ENCODE assay signal across 27 mouse cellular contexts in the genomic region with DNA sequence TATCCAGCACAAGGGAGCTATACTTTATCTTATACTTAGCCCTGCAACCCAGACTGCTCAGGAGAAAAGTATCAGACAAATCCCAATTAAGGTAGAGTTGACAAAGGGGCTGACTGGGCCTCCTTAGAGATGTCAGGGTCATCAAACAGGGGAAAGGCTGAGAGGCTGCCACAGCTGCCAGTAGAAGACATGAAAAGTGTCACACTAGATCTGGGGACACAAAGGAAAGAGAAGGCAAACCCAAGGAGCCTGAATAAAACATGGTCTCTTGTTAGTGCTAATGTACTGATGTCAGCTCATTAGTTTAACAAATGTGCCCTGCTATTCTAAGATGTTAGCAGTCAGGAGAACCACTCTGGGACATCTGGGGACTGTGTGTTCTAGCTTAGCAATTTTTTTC. TPM values are rescaled to one million over a fixed set of nuclear protein-coding genes. Genes with fewer than 3 reads are reported as not detected.
A peak's percentile ranks its signal among the peaks of the same experiment; 100 is the strongest.
DNase-seq lines count a peak whose midpoint lies in the region; ATAC-seq and TF ChIP-seq lines count a peak whose summit lies in the region.
"Had no signal": no experiment of that assay in that cellular context is flagged by ENCODE, and none has a peak within 500 bp of the region (broad histone marks: within the 10 kb centered on the region; RNA-seq: fewer than 3 reads in every experiment).

No protein-coding gene starts in this region.

- ATAC-seq in forebrain, embryonic 14.5 days = peak; percentile 60; the same call in 1 of the 2 replicates
- no peak for ATAC-seq in forebrain, embryonic 11.5 days (replicated peaks; ENCODE audit: low FRiP score)
- ATAC-seq in lung, postnatal 0 days = peak; percentile 12; the same call in 1 of the 2 replicates
- peak; percentile 54; the same call in 1 of the 2 replicates for ATAC-seq in forebrain, postnatal 0 days
- ATAC-seq: CD4-positive, CD25-positive, alpha-beta regulatory T cell, adult 4 months; hindbrain, postnatal 0 days; inflammation-experienced regulatory T-cells, adult 6 months; intestine, embryonic 16.5 days had no signal

- no peaks in the 10 kb centered on the region for H3K27me3 ChIP-seq in forebrain, embryonic 14.5 days (replicated peaks; ENCODE audit: control insufficient read depth, insufficient read depth, low read length)
- no peaks in the 10 kb centered on the region for H3K27me3 ChIP-seq in forebrain, embryonic 11.5 days (ENCODE audit: control insufficient read depth, insufficient read depth, low read length)
- H3K27me3 ChIP-seq in lung, postnatal 0 days (replicated peaks; ENCODE audit: insufficient read depth, low read length) = no peaks in the 10 kb centered on the region
- H3K27me3 ChIP-seq in forebrain, postnatal 0 days (ENCODE audit: insufficient read depth, low read length) = no peaks in the 10 kb centered on the region
- H3K27me3 ChIP-seq: embryonic facial prominence, embryonic 13.5 days had no signal

- H3K4me2 ChIP-seq in forebrain, embryonic 14.5 days (ENCODE audit: low read length) = no peak overlapping the region
- H3K4me2 ChIP-seq in forebrain, embryonic 11.5 days (ENCODE audit: low read depth, low read length, severe bottlenecking) = no peak overlapping the region
- no peak overlapping the region for H3K4me2 ChIP-seq in lung, postnatal 0 days (replicated peaks; ENCODE audit: low read depth, low read length)
- no peak overlapping the region for H3K4me2 ChIP-seq in forebrain, postnatal 0 days (ENCODE audit: low read depth)
- H3K4me2 ChIP-seq: embryonic facial prominence, embryonic 13.5 days; heart, embryonic 11.5 days; hindbrain, embryonic 14.5 days had no signal

- H3K9me3 ChIP-seq in forebrain, embryonic 14.5 days (replicated peaks; ENCODE audit: control insufficient read depth, low read length) = no peaks in the 10 kb centered on the region
- no peaks in the 10 kb centered on the region for H3K9me3 ChIP-seq in forebrain, embryonic 11.5 days (ENCODE audit: control insufficient read depth, low read length)
- no peaks in the 10 kb centered on the region for H3K9me3 ChIP-seq in lung, postnatal 0 days (ENCODE audit: low read length)
- no peaks in the 10 kb centered on the region for H3K9me3 ChIP-seq in forebrain, postnatal 0 days (ENCODE audit: low read length)
- H3K9me3 ChIP-seq: embryonic facial prominence, embryonic 10.5 days; embryonic facial prominence, embryonic 13.5 days had no signal

- H3K4me1 ChIP-seq in forebrain, embryonic 14.5 days (ENCODE audit: control insufficient read depth, insufficient read depth, low read length) = peaks cover 2% of the 10 kb centered on the region; the same call in 1 of the 2 replicates
- no peaks in the 10 kb centered on the region for H3K4me1 ChIP-seq in forebrain, embryonic 11.5 days (replicated peaks; ENCODE audit: control insufficient read depth, insufficient read depth, low read length)
- H3K4me1 ChIP-seq in lung, postnatal 0 days (ENCODE audit: insufficient read depth, low read depth, low read length) = no peaks in the 10 kb centered on the region
- no peaks in the 10 kb centered on the region for H3K4me1 ChIP-seq in forebrain, postnatal 0 days (ENCODE audit: insufficient read depth)
- H3K4me1 ChIP-seq: embryonic facial prominence, embryonic 10.5 days; embryonic facial prominence, embryonic 13.5 days had no signal

- H3K27ac ChIP-seq in forebrain, embryonic 14.5 days (ENCODE audit: low read depth, low read length) = no peak overlapping the region
- H3K27ac ChIP-seq in forebrain, embryonic 11.5 days (ENCODE audit: low read depth, low read length) = no peak overlapping the region
- H3K27ac ChIP-seq in lung, postnatal 0 days (ENCODE audit: low read length) = no peak overlapping the region
- no peak overlapping the region for H3K27ac ChIP-seq in forebrain, postnatal 0 days (ENCODE audit: low read depth, low read length)
- H3K27ac ChIP-seq: embryonic facial prominence, embryonic 10.5 days; embryonic facial prominence, embryonic 13.5 days; gastrocnemius, adult 2 months; hindbrain, embryonic 14.5 days; hindbrain, postnatal 0 days had no signal

- no peaks in the 10 kb centered on the region for H3K36me3 ChIP-seq in forebrain, embryonic 14.5 days (ENCODE audit: control insufficient read depth, insufficient read depth, low read length)
- no peaks in the 10 kb centered on the region for H3K36me3 ChIP-seq in forebrain, embryonic 11.5 days (ENCODE audit: control insufficient read depth, insufficient read depth, low read length)
- no peaks in the 10 kb centered on the region for H3K36me3 ChIP-seq in lung, postnatal 0 days (ENCODE audit: insufficient read depth, low read length)
- no peaks in the 10 kb centered on the region for H3K36me3 ChIP-seq in forebrain, postnatal 0 days (ENCODE audit: insufficient read depth)
- H3K36me3 ChIP-seq: embryonic facial prominence, embryonic 10.5 days; embryonic facial prominence, embryonic 13.5 days had no signal

- no peak overlapping the region for H3K9ac ChIP-seq in forebrain, embryonic 14.5 days (ENCODE audit: low read length)
- no peak overlapping the region for H3K9ac ChIP-seq in forebrain, embryonic 11.5 days (ENCODE audit: low read length)
- H3K9ac ChIP-seq in lung, postnatal 0 days (replicated peaks; ENCODE audit: low read depth) = no peak overlapping the region
- no peak overlapping the region for H3K9ac ChIP-seq in forebrain, postnatal 0 days
- H3K9ac ChIP-seq: embryonic facial prominence, embryonic 13.5 days; hindbrain, embryonic 14.5 days had no signal

- DNase-seq in forebrain, embryonic 14.5 days (ENCODE audit: low spot score) = peak; percentile 67
- DNase-seq in forebrain, embryonic 11.5 days (ENCODE audit: low spot score) = no peak
- DNase-seq in lung, postnatal 0 days (ENCODE audit: low spot score) = peak; percentile 25
- DNase-seq in lung, adult 18-20 months = no peak
- DNase-seq in retina, embryonic 14.5 days (ENCODE audit: low spot score) = peak; percentile 43
- no peak for DNase-seq in retina, postnatal 1 day
- no peak for DNase-seq in forebrain, postnatal 0 days
- no peak for DNase-seq in kidney, postnatal 36 days
- DNase-seq: adrenal gland, adult 8-10 months; cerebellum, adult 11 months; cerebellum, adult 2 months; cerebellum, adult 9-11 months; cerebellum, postnatal 25 days; embryo, embryonic 11 days; gastrocnemius, adult 2 months; gastrocnemius, postnatal 14 days; heart, adult 11 months had no signal

- no peak for TF ChIP-seq CTCF in lung, postnatal 0 days (IDR thresholded peaks at IDR 0.05)
- TF ChIP-seq CTCF in forebrain, postnatal 0 days (IDR thresholded peaks at IDR 0.05; ENCODE audit: low read depth) = no peak

- no peak overlapping the region for H3K4me3 ChIP-seq in forebrain, embryonic 14.5 days (ENCODE audit: low read depth, low read length)
- H3K4me3 ChIP-seq in forebrain, embryonic 11.5 days (ENCODE audit: low read depth, low read length) = no peak overlapping the region
- no peak overlapping the region for H3K4me3 ChIP-seq in lung, postnatal 0 days (ENCODE audit: low read depth, low read length)
- H3K4me3 ChIP-seq in forebrain, postnatal 0 days (ENCODE audit: low read depth, low read length) = no peak overlapping the region
- H3K4me3 ChIP-seq: embryonic facial prominence, embryonic 10.5 days; embryonic facial prominence, embryonic 13.5 days; erythroblast, embryonic 14.5 days; gastrocnemius, adult 2 months had no signal

- TF ChIP-seq EP300 in lung, postnatal 0 days (IDR thresholded peaks at IDR 0.05) = no peak

RNA-seq across cellular contexts. Expression of a gene that starts 15.1 kb away (rescaled TPM):
- polyA plus RNA-seq in forebrain, embryonic 14.5 days (2014; fragmentation: Nextera tagmentation; extraction: Ambion mirVana) = 60.7 and 68.5 TPM in 2 replicates
- polyA plus RNA-seq in forebrain, embryonic 11.5 days (2014; fragmentation: Nextera tagmentation; extraction: Ambion mirVana) = 30.4 and 33.7 TPM in 2 replicates
- polyA plus RNA-seq in lung, postnatal 0 days (2015; fragmentation: Nextera tagmentation; extraction: Ambion mirVana) = 44.1 and 44.2 TPM in 2 replicates
- total RNA-seq in forebrain, postnatal 0 days (2014; rRNA removed) = 40.4 and 43.9 TPM in 2 replicates
- 35.5 and 43.6 TPM in 2 replicates for polyA plus RNA-seq in forebrain, postnatal 0 days (2015; fragmentation: Nextera tagmentation; extraction: Ambion mirVana)
- total RNA-seq: MEL had no signal
- polyA plus RNA-seq: CD4-positive, CD25-positive, alpha-beta regulatory T cell, adult 4 months; erythroblast, embryonic 14.5 days; inflammation-experienced regulatory T-cells, adult 6 months had no signal

Comparison
In these comparisons a context has a peak if more than half of its experiments do, and no peak if none do; other contexts are left out.
1. DNase-seq: peak in forebrain, embryonic 14.5 days (single experiment), lung, postnatal 0 days (single experiment) and retina, embryonic 14.5 days (single experiment); none in forebrain, embryonic 11.5 days (single experiment), lung, adult 18-20 months (0 of 2), retina, postnatal 1 day (single experiment), forebrain, postnatal 0 days (single experiment) and kidney, postnatal 36 days (0 of 2).